Mouse (Mus musculus) G1E (cell line): ENCODE measurements around the gene Ikzf3. TPM values are rescaled to one million over a fixed set of nuclear protein-coding genes. Genes with fewer than 3 reads are reported as not detected.

Experiments used
- ATAC-seq: 2 replicates; pipeline ENCODE4 v1.8.0; 2016; ENCODE audit warnings: mild to moderate bottlenecking; ENCODE audit not compliant: insufficient number of reproducible peaks, poor library complexity, low FRiP score, severe bottlenecking; ENCODE audit errors: extremely low read depth
- DNase-seq: peaks from one replicate; pipeline ENCODE4 v3.0.0; 2012; ENCODE audit warnings: low spot score
- H3K27me3 ChIP-seq: 2 replicates; pipeline ENCODE4 v1.6.1; 2012; ENCODE audit warnings: mild to moderate bottlenecking, low read length, inconsistent platforms; ENCODE audit not compliant: insufficient read depth
- H3K36me3 ChIP-seq: replicated peaks from 2 replicates; pipeline ENCODE3; 2012; ENCODE audit warnings: mild to moderate bottlenecking, inconsistent platforms
- H3K4me1 ChIP-seq: 2 replicates; pipeline ENCODE4 v1.6.1; 2012; ENCODE audit warnings: low read depth, low read length, inconsistent platforms, mixed read lengths; ENCODE audit not compliant: insufficient read depth
- H3K4me3 ChIP-seq: 2 replicates; pipeline ENCODE4 v1.5.1; 2012; ENCODE audit warnings: low read depth, mild to moderate bottlenecking, inconsistent platforms, low read length, moderate library complexity, mixed read lengths
- H3K9me3 ChIP-seq: replicated peaks from 2 replicates; pipeline ENCODE4 v1.6.1; 2012; ENCODE audit warnings: inconsistent platforms
- CTCF ChIP-seq: IDR thresholded peaks from 2 replicates; pipeline ENCODE4 v1.5.1; 2012; ENCODE audit warnings: low read depth, low read length, inconsistent platforms, mixed read lengths
- GATA1 ChIP-seq: IDR thresholded peaks from 2 replicates; pipeline ENCODE4 v1.6.1; 2012; ENCODE audit warnings: borderline replicate concordance, low read length, inconsistent platforms, mixed read lengths
- GATA2 ChIP-seq: IDR thresholded peaks from 2 replicates; pipeline ENCODE4 v1.6.1; 2012; ENCODE audit warnings: low read depth, low read length, inconsistent platforms, borderline replicate concordance
- POLR2AphosphoS5 ChIP-seq: IDR thresholded peaks from 2 replicates; pipeline ENCODE4 v1.6.1; 2012; ENCODE audit warnings: low read depth, low read length, inconsistent platforms; ENCODE audit not compliant: insufficient replicate concordance
- TAL1 ChIP-seq: conservative IDR thresholded peaks from 2 replicates; pipeline ENCODE4 v1.6.1; 2012; ENCODE audit warnings: low read depth, low read length, inconsistent platforms, mixed read lengths
- polyA plus RNA-seq: library from polyadenylated mRNA; stranded (reverse); fragments of >175 nt; gene quantifications from 2 replicates; pipeline ENCODE4 v1.2.3, GENCODE M21; 2012
- total RNA-seq, 2 experiments: library from RNA; stranded (forward) in 1 of 2; stranded (reverse) in 1 of 2; fragments of 200-1000 nt in 1 of 2; fragments of >200 nt in 1 of 2; fragmentation: Nextera tagmentation in 1 of 2; gene quantifications; 2 replicates each; pipeline ENCODE4 v1.2.3; 2014 to 2017

Ikzf3 gene
- total and polyA plus RNA-seq, 3 experiments, result 0.01 to 0.71 TPM; not detected in 1

GRCm38 (mm10) chr11:98510125-98510524 lies 35.7 kb downstream of the Ikzf3 start:
- no peaks in the 10 kb centered on the region for H3K4me1 ChIP-seq
- peaks cover 10% of the 10 kb centered on the region; the same call in 1 of the 2 replicates for H3K27me3 ChIP-seq
- no peaks in the 10 kb centered on the region for H3K9me3 ChIP-seq
- TF ChIP-seq POLR2AphosphoS5 (no peak), GATA2 (no peak), GATA1 (no peak), CTCF (no peak), TAL1 (no peak)
- H3K4me3 ChIP-seq, result no peak overlapping the region
- no peaks in the 10 kb centered on the region for H3K36me3 ChIP-seq
- ATAC-seq (no peak), DNase-seq (no peak)

- H3K4me3 ChIP-seq, result no peak overlapping the region
- H3K9me3 ChIP-seq, result no peaks in the 10 kb centered on the region
- no peaks in the 10 kb centered on the region for H3K36me3 ChIP-seq
- TF ChIP-seq CTCF (no peak), TAL1 (no peak), GATA1 (no peak), POLR2AphosphoS5 (no peak), GATA2 (no peak)
- H3K27me3 ChIP-seq, result peaks cover 5% of the 10 kb centered on the region; the same call in 1 of the 2 replicates
- H3K4me1 ChIP-seq, result no peaks in the 10 kb centered on the region
- no peak for ATAC-seq
- DNase-seq, result no peak
Observed at GRCm38 (mm10) chr11:98509434-98509833, 36.4 kb downstream of the Ikzf3 start.

- Histone ChIP-seq H3K27me3 (peaks cover 6% of the 10 kb centered on the region), H3K36me3 (no peaks in the 10 kb centered on the region), H3K4me3 (no peak overlapping the region), H3K4me1 (no peaks in the 10 kb centered on the region), H3K9me3 (no peaks in the 10 kb centered on the region)
- no peak for DNase-seq
- no peak for ATAC-seq
- TF ChIP-seq CTCF, result no peak
- TF ChIP-seq POLR2AphosphoS5, result no peak
- TF ChIP-seq GATA1, result no peak
- no peak for TF ChIP-seq GATA2
- no peak for TF ChIP-seq TAL1
Observed at GRCm38 (mm10) chr11:98504926-98505325, 40.9 kb downstream of the Ikzf3 start.

GRCm38 (mm10) chr11:98497388-98498288 lies 48.2 kb downstream of the Ikzf3 start:
- TF ChIP-seq TAL1 (no peak), POLR2AphosphoS5 (no peak), GATA1 (no peak), GATA2 (no peak), CTCF (no peak)
- Histone ChIP-seq H3K36me3 (no peaks in the 10 kb centered on the region), H3K4me3 (no peak overlapping the region), H3K9me3 (no peaks in the 10 kb centered on the region), H3K4me1 (no peaks in the 10 kb centered on the region), H3K27me3 (peaks cover 17% of the 10 kb centered on the region)
- ATAC-seq (no peak), DNase-seq (no peak)

GRCm38 (mm10) chr11:98495176-98495719 lies 50.6 kb downstream of the Ikzf3 start:
- H3K9me3 ChIP-seq, result no peaks in the 10 kb centered on the region
- H3K4me3 ChIP-seq, result no peak overlapping the region
- TF ChIP-seq TAL1, result no peak
- no peak for TF ChIP-seq GATA1
- TF ChIP-seq GATA2, result no peak
- no peak for TF ChIP-seq CTCF
- TF ChIP-seq POLR2AphosphoS5, result no peak
- H3K4me1 ChIP-seq, result no peaks in the 10 kb centered on the region
- no peaks in the 10 kb centered on the region for H3K36me3 ChIP-seq
- DNase-seq (no peak), ATAC-seq (no peak)
- peaks cover 19% of the 10 kb centered on the region for H3K27me3 ChIP-seq

- TF ChIP-seq CTCF (no peak), GATA1 (no peak), POLR2AphosphoS5 (no peak), GATA2 (no peak), TAL1 (no peak)
- Histone ChIP-seq H3K9me3 (no peaks in the 10 kb centered on the region), H3K27me3 (peaks cover 19% of the 10 kb centered on the region), H3K36me3 (no peaks in the 10 kb centered on the region), H3K4me3 (no peak overlapping the region), H3K4me1 (no peaks in the 10 kb centered on the region)
- DNase-seq, result no peak
- ATAC-seq, result no peak
Observed at GRCm38 (mm10) chr11:98493394-98493793, 52.4 kb downstream of the Ikzf3 start.
